Mouse (Mus musculus) induced T-regulatory cell, adult 2 months (primary cell): ENCODE results near the gene Brpf3.
"Not testable (repeated sequence)": the region's sequence is repeated elsewhere in the genome, so short reads cannot be mapped to it uniquely, and the experiment has no call there.

Experiments used
- DNase-seq: peaks from one replicate; pipeline ENCODE4 v3.0.0-alpha.2; 2012; ENCODE audit warnings: low read depth

Gene Brpf3

GRCm38 (mm10) chr17:28799291-28800160, 1.4 kb upstream of the Brpf3 start:
- peak; percentile 58 for DNase-seq

GRCm38 (mm10) chr17:28800281-28800670, 614 bp upstream of the Brpf3 start:
- DNase-seq, result no peak

- DNase-seq, result peak; percentile 99
Measured at GRCm38 (mm10) chr17:28801474-28802005, 650 bp downstream of the Brpf3 start.

- no peak for DNase-seq
Measured at GRCm38 (mm10) chr17:28802006-28802481, 1.2 kb downstream of the Brpf3 start.

- DNase-seq, result no peak
Measured at GRCm38 (mm10) chr17:28803316-28803715, 2.4 kb downstream of the Brpf3 start.

GRCm38 (mm10) chr17:28804973-28805372, 4.1 kb downstream of the Brpf3 start:
- no peak for DNase-seq

GRCm38 (mm10) chr17:28806770-28807169, 5.9 kb downstream of the Brpf3 start:
- no peak for DNase-seq

- DNase-seq, result no peak
Measured at GRCm38 (mm10) chr17:28808714-28809113, 7.8 kb downstream of the Brpf3 start.

- DNase-seq, result no peak
Measured at GRCm38 (mm10) chr17:28809175-28809831, 8.4 kb downstream of the Brpf3 start.

- DNase-seq, result no peak
Measured at GRCm38 (mm10) chr17:28812345-28812744, 11.5 kb downstream of the Brpf3 start.

- DNase-seq, result no peak
Measured at GRCm38 (mm10) chr17:28814529-28815097, 13.7 kb downstream of the Brpf3 start.

- DNase-seq, result no peak
Measured at GRCm38 (mm10) chr17:28815384-28816004, 14.6 kb downstream of the Brpf3 start.

- not testable (repeated sequence) for DNase-seq
Measured at GRCm38 (mm10) chr17:28816326-28816725, 15.4 kb downstream of the Brpf3 start.

GRCm38 (mm10) chr17:28816875-28817811, 16.3 kb downstream of the Brpf3 start:
- DNase-seq, result no peak

GRCm38 (mm10) chr17:28820189-28820588, 19.3 kb downstream of the Brpf3 start:
- DNase-seq, result no peak

GRCm38 (mm10) chr17:28823004-28823745, 22.3 kb downstream of the Brpf3 start:
- DNase-seq, result no peak

GRCm38 (mm10) chr17:28823749-28824148, 22.9 kb downstream of the Brpf3 start:
- no peak for DNase-seq

GRCm38 (mm10) chr17:28824896-28825295, 24.0 kb downstream of the Brpf3 start:
- DNase-seq, result no peak

- DNase-seq, result no peak
Measured at GRCm38 (mm10) chr17:28825359-28826041, 24.6 kb downstream of the Brpf3 start.
